8 mouse cellular contexts compared by ENCODE assay signal in the genomic region with DNA sequence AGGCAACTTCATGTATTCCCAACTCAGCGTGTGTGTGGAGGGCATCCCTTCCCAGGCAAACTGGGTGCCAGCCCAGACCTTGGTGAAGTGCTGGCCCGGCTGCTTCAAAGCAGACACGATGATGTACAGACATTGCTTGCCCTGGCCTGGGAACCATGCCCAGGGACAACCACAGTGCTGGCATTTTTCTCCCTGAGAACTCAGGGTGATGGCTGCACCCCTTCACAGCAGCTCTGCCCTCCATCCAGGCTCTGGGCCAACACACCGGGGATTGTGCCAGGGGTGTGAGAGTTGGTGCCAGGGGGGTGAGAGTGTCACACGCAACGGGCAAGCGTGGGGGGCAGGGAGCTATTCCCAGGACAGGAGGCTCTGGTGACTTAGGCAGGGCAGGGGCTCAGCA. TPM values are rescaled to one million over a fixed set of nuclear protein-coding genes. Genes with fewer than 3 reads are reported as not detected.
DNase-seq lines count a peak whose midpoint lies in the region; ATAC-seq and TF ChIP-seq lines count a peak whose summit lies in the region.

No protein-coding gene starts in this region.

- ATAC-seq in forebrain, embryonic 15.5 days (replicated peaks): peak; percentile 69

- no peaks in the 10 kb centered on the region for H3K27me3 ChIP-seq in forebrain, embryonic 15.5 days
- no peaks in the 10 kb centered on the region for H3K27me3 ChIP-seq in forebrain, embryonic 10.5 days (ENCODE audit: poor library complexity, severe bottlenecking)
- no peaks in the 10 kb centered on the region for H3K27me3 ChIP-seq in thymus, adult 2 months (ENCODE audit: control insufficient read depth, insufficient read depth, low read length)

- peaks cover 11% of the 10 kb centered on the region; the same call in 1 of the 2 replicates for H3K4me1 ChIP-seq in forebrain, embryonic 15.5 days
- H3K4me1 ChIP-seq in forebrain, embryonic 10.5 days: peaks cover 32% of the 10 kb centered on the region
- H3K4me1 ChIP-seq in thymus, adult 2 months (replicated peaks; ENCODE audit: control insufficient read depth, insufficient read depth, low read length): no peaks in the 10 kb centered on the region

- H3K4me2 ChIP-seq in forebrain, embryonic 15.5 days (replicated peaks): no peak overlapping the region

- no peaks in the 10 kb centered on the region for H3K9me3 ChIP-seq in forebrain, embryonic 15.5 days
- H3K9me3 ChIP-seq in forebrain, embryonic 10.5 days: no peaks in the 10 kb centered on the region

- no peak overlapping the region for H3K4me3 ChIP-seq in forebrain, embryonic 15.5 days
- no peak overlapping the region for H3K4me3 ChIP-seq in forebrain, embryonic 10.5 days
- no peak overlapping the region for H3K4me3 ChIP-seq in thymus, adult 2 months (ENCODE audit: control insufficient read depth, insufficient read depth, low read length)

- H3K9ac ChIP-seq in forebrain, embryonic 15.5 days (replicated peaks): no peak overlapping the region

- intact Hi-C loops in heart, postnatal 10 days (cut with DNase I): no loop called here
- intact Hi-C loops in left cerebral cortex, postnatal 4 days (cut with DNase I): no loop called here

- no peak for TF ChIP-seq POLR2A in thymus, adult 2 months (IDR thresholded peaks at IDR 0.05; ENCODE audit: control insufficient read depth, extremely low read depth, insufficient read depth, low read length, poor library complexity)

- DNase-seq in forebrain, embryonic 10.5 days (ENCODE audit: extremely low spot score, low spot score): no peak
- peak; percentile 95 for DNase-seq in Muller cell, postnatal 12 days (ENCODE audit: inconsistent ontology term)
- DNase-seq in cerebellum, postnatal 14 days: peak; percentile 69 to 77
- peak; percentile 92 to 93 for DNase-seq in heart, postnatal 10 days
- DNase-seq in left cerebral cortex, postnatal 4 days: peak; percentile 88
- peak; percentile 50 to 62 for DNase-seq in right cerebral cortex, postnatal 36 days (ENCODE audit: low spot score in 2 of 2)
- no peak for DNase-seq in thymus, adult 2 months

- TF ChIP-seq CTCF in thymus, adult 2 months (IDR thresholded peaks at IDR 0.05; ENCODE audit: borderline replicate concordance, control insufficient read depth, extremely low read depth, insufficient read depth, low read length, poor library complexity): no peak

- no peaks in the 10 kb centered on the region for H3K36me3 ChIP-seq in forebrain, embryonic 15.5 days
- peaks cover 4% of the 10 kb centered on the region for H3K36me3 ChIP-seq in forebrain, embryonic 10.5 days (replicated peaks)
- no peaks in the 10 kb centered on the region for H3K36me3 ChIP-seq in thymus, adult 2 months (ENCODE audit: control insufficient read depth, insufficient read depth, low read length)

- WGBS in forebrain, embryonic 15.5 days: 51% methylated on average over 7 of the region's 7 CpGs
- WGBS in forebrain, embryonic 10.5 days: 90% methylated on average over 7 of the region's 7 CpGs
- 88% methylated on average over 7 of the region's 7 CpGs for WGBS in thymus, adult 2 months

- H3K27ac ChIP-seq in forebrain, embryonic 15.5 days (replicated peaks): 0 out of 2 replicates have a peak overlapping the region, but pooled peaks have one; percentile 40
- H3K27ac ChIP-seq in forebrain, embryonic 10.5 days: no peak overlapping the region
- H3K27ac ChIP-seq in thymus, adult 2 months (ENCODE audit: control insufficient read depth, insufficient read depth, low read length): no peak overlapping the region

RNA-seq across cellular contexts. Expression of a gene that starts 2.8 kb away (rescaled TPM):
- polyA plus RNA-seq in forebrain, embryonic 15.5 days (2015; fragmentation: Nextera tagmentation; extraction: Ambion mirVana): 8.3 and 11.3 TPM in 2 replicates
- 2.3 and 2.8 TPM in 2 replicates for polyA plus RNA-seq in forebrain, embryonic 10.5 days (2016; fragmentation: Nextera tagmentation; extraction: Ambion mirVana)
- 1 to 10 TPM; 5.1 to 10.0 TPM for total RNA-seq in heart, postnatal 10 days (2021)
- 10 to 100 TPM in 1 of 2 experiments, 1 to 10 TPM in 1; 6.2 to 10.3 TPM for total RNA-seq in left cerebral cortex, postnatal 4 days (2021)
- polyA plus RNA-seq in thymus, adult 2 months (2012; rRNA removed): 5.6 and 6.1 TPM in 2 replicates

RNA-seq across cellular contexts. Expression of a gene that starts 23.2 kb away (rescaled TPM):
- 6.6 and 7.3 TPM in 2 replicates for polyA plus RNA-seq in forebrain, embryonic 15.5 days (2015; fragmentation: Nextera tagmentation; extraction: Ambion mirVana)
- 3.2 and 4.0 TPM in 2 replicates for polyA plus RNA-seq in forebrain, embryonic 10.5 days (2016; fragmentation: Nextera tagmentation; extraction: Ambion mirVana)
- under 1 TPM in 1 of 2 experiments, not detected in 1; 0.48 TPM for total RNA-seq in heart, postnatal 10 days (2021)
- total RNA-seq in left cerebral cortex, postnatal 4 days (2021): 1 to 10 TPM in 1 of 2 experiments, under 1 TPM in 1; 0.66 to 1.6 TPM
- 1.6 and 4.0 TPM in 2 replicates for polyA plus RNA-seq in thymus, adult 2 months (2012; rRNA removed)

RNA-seq across cellular contexts. Expression of a gene that starts 23.4 kb away (rescaled TPM):
- 971 and 990 TPM in 2 replicates for polyA plus RNA-seq in forebrain, embryonic 15.5 days (2015; fragmentation: Nextera tagmentation; extraction: Ambion mirVana)
- polyA plus RNA-seq in forebrain, embryonic 10.5 days (2016; fragmentation: Nextera tagmentation; extraction: Ambion mirVana): 865 and 885 TPM in 2 replicates
- 1,000 to 10,000 TPM; 3,943 to 4,033 TPM for total RNA-seq in heart, postnatal 10 days (2021)
- 100 to 1,000 TPM; 723 to 731 TPM for total RNA-seq in left cerebral cortex, postnatal 4 days (2021)
- 842 and 1,074 TPM in 2 replicates for polyA plus RNA-seq in thymus, adult 2 months (2012; rRNA removed)

RNA-seq across cellular contexts. Expression of a gene that starts 23.7 kb away (rescaled TPM):
- 168 and 178 TPM in 2 replicates for polyA plus RNA-seq in forebrain, embryonic 15.5 days (2015; fragmentation: Nextera tagmentation; extraction: Ambion mirVana)
- 379 and 400 TPM in 2 replicates for polyA plus RNA-seq in forebrain, embryonic 10.5 days (2016; fragmentation: Nextera tagmentation; extraction: Ambion mirVana)
- total RNA-seq in heart, postnatal 10 days (2021): 10 to 100 TPM; 65.9 to 68.6 TPM
- total RNA-seq in left cerebral cortex, postnatal 4 days (2021): 10 to 100 TPM; 68.7 to 69.7 TPM
- 174 and 175 TPM in 2 replicates for polyA plus RNA-seq in thymus, adult 2 months (2012; rRNA removed)

RNA-seq across cellular contexts. Expression of a gene that starts 55.6 kb away (rescaled TPM):
- polyA plus RNA-seq in forebrain, embryonic 15.5 days (2015; fragmentation: Nextera tagmentation; extraction: Ambion mirVana): 27.1 and 34.2 TPM in 2 replicates
- polyA plus RNA-seq in forebrain, embryonic 10.5 days (2016; fragmentation: Nextera tagmentation; extraction: Ambion mirVana): 154 and 158 TPM in 2 replicates
- 10 to 100 TPM; 14.6 to 15.2 TPM for total RNA-seq in heart, postnatal 10 days (2021)
- total RNA-seq in left cerebral cortex, postnatal 4 days (2021): 1 to 10 TPM; 4.8 to 5.7 TPM
- 48.3 and 69.1 TPM in 2 replicates for polyA plus RNA-seq in thymus, adult 2 months (2012; rRNA removed)

Comparison
In these comparisons a context has a peak if more than half of its experiments do, and no peak if none do; other contexts are left out.
1. DNase-seq: peak in Muller cell, postnatal 12 days (single experiment), cerebellum, postnatal 14 days (2 of 2), heart, postnatal 10 days (2 of 2), left cerebral cortex, postnatal 4 days (single experiment) and right cerebral cortex, postnatal 36 days (2 of 2); none in forebrain, embryonic 10.5 days (single experiment) and thymus, adult 2 months (single experiment).